Mouse (Mus musculus): Measurements from ENCODE around the gene Lamb1. TPM values are rescaled to one million over a fixed set of nuclear protein-coding genes. Genes with fewer than 3 reads are reported as not detected.

Lamb1 gene
- polyA plus RNA-seq, 1 experiment from 2014 or later = 38.1 TPM

- Histone ChIP-seq H3K27me3 (ENCODE audit: control insufficient read depth, insufficient read depth, low read length) (no peaks in the 10 kb centered on the region), H3K4me3 (ENCODE audit: low read depth, low read length) (no peak overlapping the region), H3K9ac (ENCODE audit: low read length) (no peak overlapping the region), H3K4me2 (ENCODE audit: low read depth, severe bottlenecking) (no peak overlapping the region), H3K9me3 (ENCODE audit: control insufficient read depth, low read length) (no peaks in the 10 kb centered on the region), H3K36me3 (ENCODE audit: control insufficient read depth, insufficient read depth, low read length) (no peaks in the 10 kb centered on the region), H3K4me1 (ENCODE audit: control insufficient read depth, insufficient read depth, low read length) (no peaks in the 10 kb centered on the region), H3K27ac (replicated peaks; ENCODE audit: low read depth, low read length) (no peak overlapping the region)
- ATAC-seq (ENCODE audit: insufficient number of reproducible peaks, low FRiP score, low TSS enrichment, low read depth) (no peak), DNase-seq (ENCODE audit: low spot score) (no peak)
- WGBS = 75% methylated on average over 4 of the region's 4 CpGs
Measured at GRCm38 (mm10) chr12:31375283-31375615, 110.2 kb downstream of the Lamb1 start.

- H3K9ac ChIP-seq (ENCODE audit: low read length) = no peak overlapping the region
- no peaks in the 10 kb centered on the region for H3K4me1 ChIP-seq (ENCODE audit: control insufficient read depth, insufficient read depth, low read length)
- no peaks in the 10 kb centered on the region for H3K36me3 ChIP-seq (ENCODE audit: control insufficient read depth, insufficient read depth, low read length)
- H3K27me3 ChIP-seq (ENCODE audit: control insufficient read depth, insufficient read depth, low read length) = no peaks in the 10 kb centered on the region
- H3K9me3 ChIP-seq (ENCODE audit: control insufficient read depth, low read length) = no peaks in the 10 kb centered on the region
- ATAC-seq (ENCODE audit: insufficient number of reproducible peaks, low FRiP score, low TSS enrichment, low read depth) (peak; percentile 79), DNase-seq (ENCODE audit: low spot score) (peak; percentile 72)
- no peak overlapping the region; the same call in 1 of the 2 replicates for H3K4me3 ChIP-seq (ENCODE audit: low read depth, low read length)
- H3K4me2 ChIP-seq (ENCODE audit: low read depth, severe bottlenecking) = peak overlapping the region; percentile 27; the same call in 1 of the 2 replicates
- H3K27ac ChIP-seq (replicated peaks; ENCODE audit: low read depth, low read length) = no peak overlapping the region
- 15% methylated on average over 13 of the region's 13 CpGs for WGBS
Measured at GRCm38 (mm10) chr12:31376326-31376950, 111.4 kb downstream of the Lamb1 start.

DNA sequence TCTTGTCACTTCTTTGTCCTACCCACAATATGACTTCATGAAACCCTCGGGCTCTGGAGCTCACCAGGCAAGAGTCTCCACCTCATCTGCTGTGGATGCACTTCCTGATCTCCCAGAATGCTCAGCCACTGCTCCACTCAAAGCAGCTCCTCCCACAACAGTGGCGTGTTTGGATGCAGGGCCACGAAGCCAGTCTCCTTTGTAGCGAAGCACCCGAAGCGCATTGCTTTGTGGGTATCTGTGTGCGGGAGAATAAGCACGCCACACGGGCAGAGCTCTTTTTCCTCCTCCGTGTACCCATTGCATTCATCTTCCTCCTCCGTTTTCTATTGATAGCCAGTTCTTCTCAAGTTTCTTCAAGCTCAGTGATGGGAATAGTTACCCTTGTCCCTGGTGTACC, 112.2 kb downstream of the Lamb1 start:
- H3K27me3 ChIP-seq (ENCODE audit: control insufficient read depth, insufficient read depth, low read length) = no peaks in the 10 kb centered on the region
- no peak overlapping the region for H3K27ac ChIP-seq (replicated peaks; ENCODE audit: low read depth, low read length)
- ATAC-seq (ENCODE audit: insufficient number of reproducible peaks, low FRiP score, low TSS enrichment, low read depth) = no peak
- no peak for DNase-seq (ENCODE audit: low spot score)
- no peaks in the 10 kb centered on the region for H3K9me3 ChIP-seq (ENCODE audit: control insufficient read depth, low read length)
- H3K4me1 ChIP-seq (ENCODE audit: control insufficient read depth, insufficient read depth, low read length) = no peaks in the 10 kb centered on the region
- no peak overlapping the region for H3K4me3 ChIP-seq (ENCODE audit: low read depth, low read length)
- H3K4me2 ChIP-seq (ENCODE audit: low read depth, severe bottlenecking) = no peak overlapping the region
- H3K9ac ChIP-seq (ENCODE audit: low read length) = no peak overlapping the region
- WGBS = 82% methylated on average over 11 of the region's 11 CpGs
- H3K36me3 ChIP-seq (ENCODE audit: control insufficient read depth, insufficient read depth, low read length) = no peaks in the 10 kb centered on the region

Other genes starting within 250 kb of the Lamb1 start
- 0.11 and 0.21 TPM in 2 replicates for gene Fam110c, start 191.4 kb upstream of the Lamb1 start, polyA plus RNA-seq (2014; fragmentation: Nextera tagmentation; extraction: Ambion mirVana)
- not detected in 2 replicates for gene Gm6993, start 24.5 kb upstream of the Lamb1 start, polyA plus RNA-seq (2014; fragmentation: Nextera tagmentation; extraction: Ambion mirVana)
- gene Dld, start 86.2 kb downstream of the Lamb1 start, polyA plus RNA-seq (2014; fragmentation: Nextera tagmentation; extraction: Ambion mirVana) = 164 and 176 TPM in 2 replicates
- gene Slc26a3, start 125.6 kb downstream of the Lamb1 start, polyA plus RNA-seq (2014; fragmentation: Nextera tagmentation; extraction: Ambion mirVana) = 0.15 and 0.18 TPM in 2 replicates
- gene Cbll1, start 234.4 kb downstream of the Lamb1 start, polyA plus RNA-seq (2014; fragmentation: Nextera tagmentation; extraction: Ambion mirVana) = 23.3 and 26.0 TPM in 2 replicates